Mouse (Mus musculus) ES-CJ7 (cell line): ENCODE measurements around the gene Barhl2.
A peak's percentile ranks its signal among the peaks of the same experiment; 100 is the strongest.

Experiments
- DNase-seq: peaks from one replicate; pipeline ENCODE4 v3.0.0; 2011; ENCODE audit warnings: low read depth, low spot score

Gene Barhl2

DNA sequence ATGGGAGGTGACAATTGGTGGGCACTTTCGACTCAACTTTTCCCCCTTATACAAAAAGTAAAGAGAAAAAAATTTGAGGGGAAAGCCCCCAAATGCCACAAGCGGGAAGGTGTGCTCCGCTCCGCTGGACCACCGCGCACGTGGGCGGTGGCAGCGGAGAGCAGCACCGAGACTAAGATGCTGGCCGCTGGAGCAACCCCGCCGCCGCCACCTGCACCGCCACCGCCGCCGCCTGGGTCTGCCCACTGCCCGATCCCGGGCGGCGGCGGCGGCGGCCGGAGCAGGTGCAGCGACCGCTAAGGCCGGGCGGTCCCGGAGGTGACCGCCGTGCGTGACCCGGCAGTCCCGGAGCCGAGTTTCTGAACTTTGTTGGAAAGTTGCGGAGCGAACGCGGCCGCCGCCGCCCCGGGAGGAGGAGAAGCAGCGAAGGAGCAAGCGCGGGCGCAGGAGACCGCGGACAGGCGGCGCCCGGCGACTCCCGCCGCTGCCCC, at the start of gene Barhl2:
TSS of gene Barhl2 (minus strand) at position 181 of the 491 bp plus-strand sequence.
- peak; percentile 17 for DNase-seq

DNA sequence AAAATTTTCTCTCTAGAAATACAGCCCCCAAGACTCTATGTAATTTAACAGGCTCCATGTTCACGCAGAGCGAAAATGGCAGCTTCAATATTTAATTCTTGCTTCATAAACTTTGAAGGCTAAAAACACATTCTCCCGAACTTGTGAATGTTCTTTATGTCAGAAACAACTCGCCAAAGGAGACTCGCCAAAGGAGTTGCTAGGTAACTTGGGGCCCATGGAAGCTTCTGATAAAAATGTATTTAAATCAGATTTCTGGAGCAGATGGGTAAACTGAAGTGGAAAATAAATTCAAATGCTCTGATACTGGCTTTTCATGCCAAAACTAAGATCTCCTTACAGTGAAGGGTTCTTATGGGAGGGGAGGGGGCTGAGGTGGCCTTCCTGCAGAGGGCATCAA, 48.1 kb upstream of the Barhl2 start:
- no peak for DNase-seq

DNA sequence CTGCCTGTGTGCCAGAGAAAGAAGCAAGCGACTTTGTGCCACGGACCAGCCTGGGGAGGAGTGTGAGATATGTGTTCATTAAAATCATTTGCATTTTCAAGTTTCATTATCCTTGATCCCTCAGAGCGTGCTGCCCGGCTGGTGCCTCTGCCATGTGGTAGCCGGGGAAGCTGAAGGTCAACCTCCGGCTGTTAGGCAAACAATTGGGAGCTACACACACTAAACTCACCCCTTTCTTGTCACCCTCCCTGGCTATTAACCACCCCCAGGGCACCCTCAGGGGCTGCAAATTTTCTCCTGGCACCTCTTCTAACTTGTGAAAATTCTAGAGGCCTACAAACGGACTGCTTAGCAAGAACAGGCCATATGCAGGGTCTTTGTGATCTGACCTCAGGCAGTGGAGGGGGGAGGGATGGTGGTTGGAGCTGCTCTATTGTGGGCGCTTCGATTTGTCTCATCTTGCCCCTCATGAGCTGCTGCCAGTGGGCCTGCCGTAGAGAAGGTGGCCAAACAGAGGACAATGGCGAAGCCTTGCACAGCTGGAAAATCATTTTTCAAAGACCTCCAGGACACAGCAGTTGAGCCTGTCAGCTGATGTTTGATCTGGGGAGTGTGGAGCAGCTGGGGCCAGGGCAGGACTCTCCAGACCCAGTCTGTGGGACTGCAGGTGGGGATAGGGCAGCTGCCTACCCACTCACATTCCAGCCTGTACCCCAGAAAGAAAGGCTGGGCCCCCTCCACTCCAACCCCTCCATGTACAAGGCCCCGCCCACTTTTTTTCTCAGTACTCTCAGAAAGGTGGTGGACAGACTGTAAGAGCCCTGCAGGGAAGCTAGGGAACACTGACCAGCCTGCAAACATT, 44.9 kb upstream of the Barhl2 start:
- DNase-seq: no peak

DNA sequence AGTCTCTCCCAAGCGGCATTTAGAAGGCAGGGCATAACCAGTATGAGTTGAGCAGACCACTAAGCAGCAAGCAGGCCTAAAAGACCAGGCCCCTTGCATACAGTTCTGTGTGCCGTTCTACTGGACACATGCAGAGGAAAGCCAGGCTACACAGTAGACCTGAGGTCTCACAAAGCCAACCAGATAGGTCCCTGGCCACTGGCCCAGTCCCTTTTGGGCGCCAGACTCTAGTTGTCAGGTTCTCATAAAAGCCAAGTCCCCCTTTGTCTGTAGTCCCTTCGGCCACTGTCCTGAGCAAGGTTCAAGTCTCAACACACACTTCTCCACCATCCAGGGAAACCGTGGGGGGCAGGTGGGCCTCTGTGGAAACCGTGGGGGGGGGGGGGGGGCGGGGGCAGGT, 44.3 kb upstream of the Barhl2 start:
- DNase-seq: no peak

DNA sequence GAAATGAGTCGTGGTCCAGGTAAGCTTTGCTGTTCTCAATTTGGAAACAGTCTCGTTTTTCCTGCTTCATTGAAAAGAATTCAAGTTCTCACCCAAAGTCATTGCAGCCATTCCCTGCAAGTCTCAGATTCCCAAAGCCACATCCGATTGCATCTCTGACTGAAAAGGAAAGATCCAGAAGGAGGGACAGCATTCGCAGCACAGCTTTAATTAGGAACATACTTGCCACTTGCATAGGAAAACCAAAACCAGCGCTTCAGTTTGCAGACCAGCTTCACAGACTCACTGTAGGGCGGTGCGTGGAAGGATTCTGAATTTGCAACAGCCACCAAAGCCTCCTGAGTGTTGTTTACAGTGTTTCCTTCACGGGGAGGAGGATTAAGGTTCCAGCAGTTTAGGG, 33.8 kb upstream of the Barhl2 start:
- no peak for DNase-seq

DNA sequence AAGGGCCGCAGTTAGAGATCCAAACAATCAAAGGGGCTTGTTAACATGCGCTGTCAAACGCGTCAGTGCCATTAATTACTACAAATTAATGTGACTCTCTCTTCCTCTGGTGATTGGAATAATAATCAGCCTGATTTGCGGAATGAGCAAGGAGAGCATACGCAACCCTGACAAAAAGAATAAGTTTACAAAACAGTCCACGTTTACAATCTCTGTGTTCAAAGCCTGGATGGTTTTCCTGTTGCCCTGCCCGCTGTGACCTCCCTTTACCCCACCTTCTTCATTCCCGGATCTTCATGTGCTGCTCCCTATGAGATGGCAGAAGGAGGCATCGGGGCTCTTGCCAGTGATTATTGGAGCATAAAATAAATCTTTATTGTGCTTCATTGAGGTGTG, 14.1 kb upstream of the Barhl2 start:
- DNase-seq: no peak

DNA sequence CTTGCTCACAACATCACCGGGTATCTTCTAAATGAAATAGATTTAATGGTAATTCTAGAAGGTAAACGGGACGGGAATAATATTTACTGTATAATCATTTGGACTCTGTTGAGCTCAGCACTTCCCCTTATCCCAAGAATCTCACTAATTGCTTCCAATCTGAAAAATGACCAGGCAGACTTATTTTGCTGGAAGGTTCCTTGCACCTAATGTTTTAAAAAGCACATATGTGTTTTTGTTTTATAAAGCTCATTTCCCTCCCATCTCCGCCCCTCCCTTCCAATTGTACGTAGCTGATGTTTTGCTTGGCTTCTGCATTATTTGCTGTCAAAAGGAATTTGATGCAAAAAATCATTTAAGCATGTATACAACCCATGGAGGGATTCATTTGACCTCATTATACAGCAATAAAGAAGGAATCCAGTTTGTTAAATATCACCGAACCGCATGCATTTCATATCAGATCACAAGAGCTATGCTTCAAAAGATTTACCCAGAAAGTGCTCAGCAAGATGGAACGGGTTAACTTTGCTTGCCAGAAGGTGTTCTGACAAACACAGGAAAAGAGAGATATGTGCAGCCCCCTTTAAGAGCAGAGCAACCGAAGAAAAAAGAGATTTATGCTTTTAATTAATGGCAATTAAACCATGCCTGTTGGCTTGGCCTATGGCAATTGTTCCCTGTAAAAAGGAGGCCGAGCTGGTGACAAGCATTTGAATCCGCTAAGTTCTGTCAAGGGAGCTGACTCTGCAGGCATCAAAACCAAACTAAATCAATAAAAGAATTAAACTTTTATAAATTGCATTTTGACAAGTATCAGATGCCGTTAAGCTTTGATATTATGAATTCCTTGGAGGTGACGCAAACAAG, 13.5 kb upstream of the Barhl2 start:
- DNase-seq: no peak

DNA sequence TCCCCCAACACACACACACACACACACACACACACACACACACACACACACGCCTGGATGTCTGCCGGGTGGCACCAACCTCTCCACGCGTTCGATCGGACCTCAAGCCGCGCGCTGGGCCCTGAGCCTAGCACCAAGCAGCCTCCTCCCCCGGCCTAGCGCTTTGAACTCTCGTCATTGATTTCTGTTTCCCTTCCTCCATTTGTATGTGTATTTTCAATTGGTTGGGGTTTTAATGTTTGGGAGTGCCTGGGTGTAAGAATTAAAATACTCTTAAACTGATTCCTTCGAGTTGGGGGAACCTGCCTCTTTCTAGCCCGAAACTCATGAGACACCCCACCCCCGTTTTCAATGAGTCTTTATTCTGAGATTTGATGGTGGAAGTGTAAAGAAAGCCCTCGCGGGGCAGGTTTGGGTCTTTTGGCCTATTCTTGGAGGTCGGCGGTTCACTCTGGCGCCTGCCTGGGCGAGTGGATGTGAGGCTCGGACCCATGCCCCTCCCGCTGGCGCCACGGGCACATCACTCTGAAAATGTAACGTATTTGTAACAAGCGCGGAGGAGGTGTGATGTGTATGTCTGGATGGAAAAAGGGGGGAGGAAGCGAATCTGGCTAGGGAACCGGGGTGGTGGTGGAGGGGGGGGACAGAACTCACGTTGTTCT, 7.3 kb upstream of the Barhl2 start:
- DNase-seq: no peak

DNA sequence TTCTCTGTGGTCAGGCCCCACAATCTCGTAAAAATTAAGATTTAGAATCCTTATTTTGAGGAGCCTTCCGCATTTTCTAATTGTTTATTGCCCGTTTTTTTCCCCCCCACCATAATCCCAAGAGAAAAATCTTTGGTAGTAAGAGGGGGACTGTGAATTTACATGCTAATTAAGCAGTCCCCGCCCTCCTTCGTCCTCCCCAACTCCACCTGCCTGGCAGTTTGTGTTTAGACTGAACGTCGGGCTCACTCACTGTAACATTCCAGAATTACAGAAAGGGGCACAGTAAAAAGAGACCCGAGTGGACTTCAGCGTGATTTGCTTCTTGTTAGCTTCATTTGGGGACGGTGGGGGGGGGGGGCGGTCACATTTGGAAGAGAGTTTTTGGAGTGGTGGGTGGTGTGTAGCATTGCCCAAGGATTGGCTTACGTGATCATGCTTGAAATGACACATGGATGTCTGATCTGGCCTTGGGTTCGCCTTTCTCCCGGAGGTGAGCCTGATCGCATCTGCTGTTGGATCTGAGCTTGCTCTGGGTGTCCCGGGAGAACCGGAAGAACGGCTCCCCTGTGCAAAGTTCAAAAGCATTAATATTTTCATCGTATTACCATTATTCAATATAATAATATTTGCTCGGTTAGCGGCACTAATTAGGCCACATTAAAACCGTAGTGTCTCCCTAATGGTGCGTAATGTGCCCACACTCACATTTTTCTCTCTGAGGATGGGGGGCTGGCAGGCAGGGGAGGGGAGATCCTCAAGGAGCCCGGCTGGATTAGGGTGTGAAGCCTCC, 6.6 kb upstream of the Barhl2 start:
- DNase-seq: peak; percentile 35

DNA sequence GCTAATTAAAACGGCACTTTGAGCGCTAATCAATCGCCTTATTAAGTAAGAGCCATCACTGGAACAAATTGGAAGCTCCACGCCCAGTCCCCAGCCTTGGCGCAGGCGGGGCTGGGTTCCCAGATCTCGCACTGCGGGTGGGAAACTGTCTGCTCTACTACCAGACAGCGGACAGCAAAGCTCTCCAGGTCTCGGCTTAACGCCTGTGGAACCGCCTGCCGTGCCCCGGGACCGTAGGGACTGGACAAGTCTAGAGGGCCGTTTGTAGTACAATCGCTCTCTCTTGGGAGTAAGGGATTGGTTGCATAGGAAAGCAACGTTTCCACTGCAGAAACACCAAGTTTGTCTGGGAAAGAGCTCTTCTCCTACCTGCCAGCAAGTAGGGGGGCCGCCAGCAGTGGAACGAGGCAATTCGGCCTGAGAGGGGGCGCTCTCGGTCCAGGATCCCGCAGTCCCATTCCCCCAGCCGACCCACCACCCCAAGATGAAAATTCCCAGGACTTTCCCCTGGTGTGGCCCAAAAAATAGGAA, 5.8 kb upstream of the Barhl2 start:
- peak; percentile 57 for DNase-seq

DNA sequence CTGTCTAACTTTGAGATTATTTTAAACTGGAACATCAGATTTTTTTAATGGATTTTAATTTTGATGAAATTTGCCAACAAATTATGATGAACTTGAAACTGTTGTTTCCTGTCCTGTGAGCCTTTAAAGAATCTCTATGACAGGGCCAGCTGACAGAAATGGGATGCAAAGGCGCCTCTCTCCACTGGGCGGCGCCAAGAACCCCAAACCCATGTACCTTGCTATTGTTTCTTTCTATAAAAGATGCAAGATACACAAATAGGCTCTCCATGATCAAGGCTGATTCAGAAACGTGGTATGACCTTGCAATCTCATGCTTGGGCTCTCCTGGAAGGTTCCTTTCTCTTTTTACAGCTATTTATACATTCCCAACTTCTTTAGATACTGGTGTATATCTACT, 3.9 kb upstream of the Barhl2 start:
- DNase-seq: peak; percentile 52

DNA sequence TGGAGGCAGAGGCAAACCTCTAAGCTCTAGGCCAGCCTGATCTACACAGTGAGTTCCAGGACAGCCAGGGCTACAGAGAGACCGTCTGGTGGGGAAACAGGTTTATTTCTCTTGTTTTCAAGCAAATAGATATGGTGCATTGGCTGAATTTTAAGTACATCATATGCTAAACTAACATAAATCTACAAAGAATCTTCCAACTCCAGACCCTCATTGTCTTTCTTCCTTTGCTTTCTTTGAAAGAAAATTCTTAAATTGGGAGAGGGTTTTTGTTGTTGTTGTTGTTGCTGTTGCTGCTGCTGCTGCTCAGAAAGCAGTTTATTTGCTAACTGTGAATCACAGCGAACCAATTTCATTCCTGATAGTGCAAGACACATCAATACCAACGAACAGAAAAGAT, 3.5 kb upstream of the Barhl2 start:
- no peak for DNase-seq

DNA sequence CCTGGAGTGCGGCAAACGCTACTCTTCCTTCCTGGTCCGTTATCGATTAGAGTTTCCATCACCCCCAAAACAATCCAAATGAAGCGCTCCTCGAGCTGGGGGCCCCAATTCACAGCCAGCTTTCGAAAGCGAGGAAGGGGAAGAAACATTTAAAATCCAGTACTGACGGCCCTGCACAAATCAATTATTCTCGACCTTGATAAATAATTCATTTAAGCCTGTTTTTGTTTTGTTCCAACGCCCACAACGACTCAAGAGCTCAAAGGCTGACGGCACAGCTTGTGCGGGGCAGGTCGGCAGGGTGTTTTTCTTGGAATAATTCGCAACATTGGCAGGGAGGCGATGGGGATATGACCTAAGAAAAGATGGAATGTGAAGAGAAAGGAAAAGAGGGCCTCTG, 2.6 kb upstream of the Barhl2 start:
- no peak for DNase-seq

DNA sequence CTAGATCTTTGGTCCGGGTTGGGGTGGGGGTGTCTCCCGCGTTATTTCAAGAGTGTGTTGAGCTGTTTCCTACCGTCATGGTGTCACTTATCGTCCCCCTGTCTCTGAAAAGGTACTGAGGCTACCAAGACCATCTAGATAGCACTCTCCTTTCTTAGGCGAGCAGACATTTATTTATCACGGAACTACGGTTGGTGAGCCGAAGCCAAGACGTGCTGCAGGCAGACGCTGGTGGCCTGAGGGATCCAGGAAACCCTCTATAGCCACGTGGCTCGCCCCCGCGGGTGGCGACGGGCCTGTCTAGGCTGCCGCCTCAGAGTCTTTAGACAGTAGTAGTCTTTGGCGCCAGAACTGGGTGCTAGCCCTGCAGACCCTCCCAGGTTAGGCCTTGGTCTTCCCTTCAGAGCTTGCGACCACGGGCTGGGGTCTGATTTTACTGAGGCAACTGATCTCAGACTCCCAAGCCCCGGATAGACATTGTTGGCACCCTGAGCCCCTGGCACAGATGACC, 2.1 kb upstream of the Barhl2 start:
- DNase-seq: peak; percentile 23

DNA sequence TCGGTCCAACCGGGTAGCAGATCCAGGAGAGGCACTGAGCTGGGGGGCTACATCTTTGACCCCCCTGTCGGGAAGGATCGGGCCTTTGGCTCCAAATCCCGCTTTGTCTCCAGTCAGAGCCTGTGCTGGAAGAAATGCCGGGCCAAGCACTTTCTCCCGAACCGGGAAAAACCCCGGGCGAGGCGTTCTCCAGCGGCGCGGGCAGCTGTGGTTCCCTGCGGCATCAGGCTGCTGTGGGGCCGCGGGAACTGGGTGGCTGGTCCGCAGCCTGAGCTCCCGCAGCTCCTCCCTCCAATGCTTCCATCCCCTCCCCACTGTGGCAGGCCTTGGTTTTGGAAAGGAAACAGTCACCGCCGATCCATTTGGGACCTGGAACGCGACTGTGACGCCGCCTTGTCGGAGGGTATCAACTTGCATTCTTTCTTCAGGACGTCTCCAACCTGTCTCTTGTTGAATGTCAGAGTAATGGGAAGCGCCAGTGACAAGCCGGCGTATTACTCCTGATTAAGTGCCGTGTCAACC, 1.2 kb upstream of the Barhl2 start:
- DNase-seq: peak; percentile 66

DNA sequence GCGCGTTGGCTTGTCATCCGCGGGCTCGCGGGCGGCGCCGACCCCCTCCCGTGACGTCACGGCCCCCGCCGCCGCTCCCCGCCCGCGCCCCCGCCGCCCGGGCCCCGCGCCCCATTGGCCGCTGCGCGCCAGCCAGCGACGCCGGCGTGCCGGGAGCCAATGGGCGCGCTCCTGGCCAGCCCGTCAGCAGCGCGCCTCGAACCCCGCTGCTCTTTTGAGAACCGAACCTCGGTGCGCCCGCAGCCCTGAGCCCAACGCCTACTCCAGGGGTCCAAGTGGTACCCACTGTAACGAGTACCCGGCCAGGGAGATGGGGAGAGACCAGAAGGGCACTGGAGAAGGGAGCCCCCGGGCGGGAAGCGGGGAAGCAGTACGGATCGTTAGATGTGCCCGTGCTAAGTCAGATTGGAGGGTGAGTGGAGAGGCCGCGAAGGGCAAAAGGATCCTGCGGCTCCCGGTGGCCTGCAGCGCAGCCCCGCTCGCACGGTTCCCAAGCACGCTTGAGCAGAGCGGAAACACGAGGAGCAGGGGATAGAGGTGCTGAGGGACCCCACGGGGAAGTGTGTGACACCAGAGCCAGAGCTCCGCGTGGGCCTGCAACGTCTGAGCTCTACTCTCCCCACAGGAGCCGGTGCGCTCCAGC, 632 bp upstream of the Barhl2 start:
- peak; percentile 64 for DNase-seq

DNA sequence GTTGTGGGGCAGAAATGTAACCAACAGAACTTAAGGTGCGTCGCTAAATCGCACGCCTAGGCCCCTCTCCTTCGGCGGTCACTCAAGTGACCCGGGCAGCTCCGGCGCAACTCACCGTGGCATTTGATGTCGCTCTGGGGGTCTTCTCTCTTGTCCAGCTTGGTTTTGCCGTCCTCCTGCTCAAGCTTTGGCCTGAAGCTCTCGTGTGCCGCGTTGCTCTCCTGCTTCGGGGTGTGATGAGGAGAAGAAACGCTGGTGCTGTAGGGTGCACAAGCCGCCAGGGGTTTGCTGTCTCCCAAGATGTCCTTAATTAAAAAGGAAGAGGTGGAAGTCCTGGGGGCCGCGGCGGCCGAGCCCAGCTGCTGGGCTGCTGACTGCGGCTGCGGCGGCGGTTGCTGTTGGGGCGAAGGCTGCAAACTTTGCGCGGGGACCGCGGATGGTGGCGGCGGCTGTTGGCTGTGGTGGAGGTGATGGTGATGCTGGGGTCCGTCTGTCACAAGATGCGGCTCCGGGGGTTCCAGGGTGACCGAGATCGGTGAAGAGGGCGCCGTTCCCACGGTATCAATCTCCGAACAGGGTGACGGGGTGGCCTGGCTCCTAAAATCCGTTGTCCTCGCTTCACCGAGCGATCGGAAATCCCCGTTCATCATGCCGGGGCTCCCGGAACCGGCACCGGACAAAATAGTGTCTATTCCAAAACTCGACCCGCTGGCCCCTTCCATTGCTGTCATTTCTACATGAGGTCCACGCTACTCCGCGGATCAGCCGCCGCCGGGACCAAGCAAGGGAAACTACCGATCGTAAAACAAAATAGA, 648 bp downstream of the Barhl2 start:
- peak; percentile 36 for DNase-seq

DNA sequence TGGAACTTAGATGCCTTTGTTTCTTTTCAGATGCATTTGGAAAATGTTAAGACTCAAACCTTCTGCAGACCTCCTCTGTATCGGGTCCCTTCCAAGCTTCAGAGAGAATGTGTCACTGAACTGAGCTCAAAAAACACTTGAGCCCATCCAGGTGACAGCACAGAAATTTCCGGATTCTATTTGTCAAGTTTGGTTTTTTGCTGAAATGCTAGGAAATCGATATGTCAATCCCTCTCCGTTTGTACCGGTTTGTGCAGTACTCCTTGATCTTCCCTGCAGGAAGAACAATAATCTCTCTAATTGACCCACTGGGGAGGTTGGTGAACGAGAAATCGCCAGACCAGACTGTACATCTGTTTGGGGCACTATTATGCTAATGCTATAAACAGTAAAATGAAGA, 2.0 kb downstream of the Barhl2 start:
- DNase-seq: no peak
